Mouse (Mus musculus): ENCODE measurements around the gene Gtf2i.

GRCm38 (mm10) chr5:134321699-134322098 is 7.1 kb upstream of the Gtf2i start:
- TF ChIP-seq CTCF (conservative IDR thresholded peaks at IDR 0.05; ENCODE audit: low read length) (no peak), POU5F1 (IDR thresholded peaks at IDR 0.05; ENCODE audit: borderline replicate concordance, low read length) (no peak), NANOG (IDR thresholded peaks at IDR 0.05; ENCODE audit: borderline replicate concordance, low read length) (no peak)
